Mouse (Mus musculus) liver, embryonic 12.5 days (tissue): ENCODE results near the gene Mrps36. TPM values are rescaled to one million over a fixed set of nuclear protein-coding genes. Genes with fewer than 3 reads are reported as not detected.
"Not testable (repeated sequence)": the region's sequence is repeated elsewhere in the genome, so short reads cannot be mapped to it uniquely, and the experiment has no call there.

Experiments used
- ATAC-seq: fragments of 200-750 bp; cut with Nextera tagmentation; 2 replicates; pipeline ENCODE4 v1.8.0; 2017; ENCODE audit warnings: moderate number of reproducible peaks, mild to moderate bottlenecking, moderate library complexity
- H3K27ac ChIP-seq: fragments of 300-500 bp; sonication (generic); 2 replicates; pipeline ENCODE4 v1.5.1; 2016; ENCODE audit warnings: mild to moderate bottlenecking
- H3K27me3 ChIP-seq: fragments of 300-500 bp; sonication (generic); replicated peaks from 2 replicates; pipeline ENCODE4 v1.6.1; 2016; ENCODE audit warnings: mild to moderate bottlenecking, moderate library complexity
- H3K36me3 ChIP-seq: fragments of 300-500 bp; sonication (generic); 2 replicates; pipeline ENCODE4 v1.6.1; 2016; ENCODE audit warnings: mild to moderate bottlenecking, moderate library complexity
- H3K4me1 ChIP-seq: fragments of 300-500 bp; sonication (generic); 2 replicates; pipeline ENCODE4 v1.6.1; 2016
- H3K4me2 ChIP-seq: fragments of 300-500 bp; sonication (generic); 2 replicates; pipeline ENCODE4 v1.6.1; 2016; ENCODE audit warnings: mild to moderate bottlenecking, moderate library complexity
- H3K4me3 ChIP-seq: fragments of 300-500 bp; sonication (generic); 2 replicates; pipeline ENCODE4 v1.5.1; 2016; ENCODE audit warnings: mild to moderate bottlenecking, moderate library complexity
- H3K9ac ChIP-seq: fragments of 300-500 bp; sonication (generic); 2 replicates; pipeline ENCODE4 v1.6.1; 2016; ENCODE audit warnings: mild to moderate bottlenecking, moderate library complexity
- H3K9me3 ChIP-seq: fragments of 300-500 bp; sonication (generic); replicated peaks from 2 replicates; pipeline ENCODE4 v1.6.1; 2016; ENCODE audit warnings: mild to moderate bottlenecking, moderate library complexity
- WGBS: fragments of 180-500 bp; shearing (Covaris S2); methylation state at CpG from one replicate; pipeline ENCODE4 v1.1.7; 2016; ENCODE audit not compliant: insufficient replicate concordance; 5-methylcytosine and 5-hydroxymethylcytosine counted together
- polyA plus RNA-seq: library from polyadenylated mRNA; unstranded; fragments of >200 nt; fragmentation: Nextera tagmentation; extraction: Ambion mirVana; gene quantifications from 2 replicates; pipeline ENCODE4 v1.2.1, GENCODE M21; 2016

Gene Mrps36
- polyA plus RNA-seq, 1 experiment from 2014 or later, result 179 TPM

DNA sequence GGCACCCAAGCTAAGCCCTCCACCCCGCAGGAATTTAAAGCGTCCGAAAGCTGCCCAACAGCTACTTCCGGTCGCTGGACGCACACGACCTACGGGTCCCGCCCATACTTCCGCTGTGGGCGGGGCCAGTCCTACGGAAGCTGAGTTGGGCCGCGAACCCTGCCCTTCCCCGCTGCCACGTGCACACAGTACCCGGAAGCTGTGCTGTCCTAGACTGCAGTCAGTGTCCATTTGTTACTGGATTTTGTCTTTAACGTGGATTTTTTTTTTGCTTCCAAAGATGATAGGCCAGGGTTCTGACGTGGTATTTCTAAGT, 13.6 kb downstream of the Mrps36 start, which contains the start of gene Cdk7:
Gene Cdk7 (minus strand): TSS at position 79 of the 316 bp plus-strand sequence.
- peaks cover 39% of the 10 kb centered on the region for H3K36me3 ChIP-seq
- peak; percentile 97 for ATAC-seq
- no peaks in the 10 kb centered on the region for H3K27me3 ChIP-seq
- H3K9ac ChIP-seq, result peak within 1 kb of the TSS; percentile 87
- H3K4me3 ChIP-seq, result peak within 1 kb of the TSS; percentile 85
- no peaks in the 10 kb centered on the region for H3K9me3 ChIP-seq
- WGBS, result 0% methylated on average over 19 of the region's 19 CpGs
- H3K27ac ChIP-seq, result peak within 1 kb of the TSS; percentile 82
- H3K4me1 ChIP-seq, result peaks cover 42% of the 10 kb centered on the region
- peak within 1 kb of the TSS; percentile 88 for H3K4me2 ChIP-seq

DNA sequence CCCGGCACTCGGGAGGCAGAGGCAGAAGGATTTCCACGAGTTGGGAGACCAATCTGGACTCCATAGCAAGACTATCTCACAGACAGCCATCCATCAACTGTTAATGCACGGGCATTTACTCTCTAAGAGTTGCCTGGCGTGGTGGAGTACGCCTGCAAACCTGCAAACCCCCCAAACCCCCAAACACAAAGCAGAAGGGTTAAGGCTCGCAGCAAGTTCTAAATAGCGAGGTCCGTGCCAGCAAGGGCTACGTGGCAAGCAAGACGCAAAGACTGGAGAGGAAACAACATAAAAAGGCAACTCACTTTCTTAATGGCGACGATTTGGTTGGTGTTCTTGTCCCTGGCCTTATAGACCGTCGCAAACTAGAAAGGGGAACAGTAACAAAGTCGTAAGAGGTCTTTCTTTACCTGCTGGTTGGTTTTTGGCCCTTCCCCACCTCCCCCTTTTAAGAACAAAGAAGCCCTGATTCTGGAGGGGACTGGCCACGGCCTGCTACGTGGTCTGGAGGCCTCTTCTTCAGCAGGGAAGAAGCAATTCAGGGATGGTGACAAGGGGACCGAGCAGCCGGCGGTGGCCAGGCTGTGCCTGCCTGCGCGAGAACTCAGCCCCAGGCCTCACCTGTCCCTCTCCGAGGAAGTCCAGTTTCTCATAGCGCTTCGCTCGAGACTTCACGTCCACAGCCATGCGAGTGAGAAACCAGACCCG, 14.2 kb downstream of the Mrps36 start:
- H3K27me3 ChIP-seq, result no peaks in the 10 kb centered on the region
- ATAC-seq, result peak; percentile 82
- peaks cover 36% of the 10 kb centered on the region for H3K36me3 ChIP-seq
- H3K4me1 ChIP-seq, result peaks cover 47% of the 10 kb centered on the region
- peak overlapping the region; percentile 82 for H3K27ac ChIP-seq
- peak overlapping the region; percentile 88 for H3K4me2 ChIP-seq
- peak overlapping the region; percentile 87 for H3K9ac ChIP-seq
- WGBS, result under 1% methylated on average over 30 of the region's 30 CpGs
- H3K4me3 ChIP-seq, result peak overlapping the region; percentile 85
- no peaks in the 10 kb centered on the region for H3K9me3 ChIP-seq

DNA sequence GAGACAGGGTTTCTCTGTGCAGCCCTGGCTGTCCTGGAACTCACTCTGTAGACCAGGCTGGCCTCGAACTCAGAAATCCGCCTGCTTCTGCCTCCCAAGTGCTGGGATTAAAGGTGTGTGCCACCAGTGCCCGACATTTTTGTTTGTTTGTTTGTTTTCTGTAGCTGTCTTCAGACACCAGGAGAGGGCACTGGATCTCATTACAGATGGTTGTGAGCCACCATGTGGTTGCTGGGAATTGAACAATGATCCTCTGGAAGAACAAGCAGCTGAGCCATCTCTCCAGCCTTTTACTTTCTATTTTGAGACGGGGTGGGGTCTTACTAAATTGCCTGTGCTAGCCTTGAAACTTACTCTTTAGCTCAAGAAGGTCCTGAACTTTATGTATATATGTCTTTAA, 15.9 kb downstream of the Mrps36 start:
- H3K4me3 ChIP-seq, ATAC-seq, H3K9ac ChIP-seq, H3K27me3 ChIP-seq, H3K9me3 ChIP-seq: not testable (repeated sequence)
- 0 out of 2 replicates have a peak overlapping the region, but pooled peaks have one; percentile 14 for H3K27ac ChIP-seq
- H3K4me2 ChIP-seq, result peak overlapping the region; percentile 88; the same call in 1 of the 2 replicates
- WGBS, result 89% methylated on average over 4 of the region's 4 CpGs
- H3K36me3 ChIP-seq, result peaks cover 41% of the 10 kb centered on the region
- H3K4me1 ChIP-seq, result peaks cover 64% of the 10 kb centered on the region

DNA sequence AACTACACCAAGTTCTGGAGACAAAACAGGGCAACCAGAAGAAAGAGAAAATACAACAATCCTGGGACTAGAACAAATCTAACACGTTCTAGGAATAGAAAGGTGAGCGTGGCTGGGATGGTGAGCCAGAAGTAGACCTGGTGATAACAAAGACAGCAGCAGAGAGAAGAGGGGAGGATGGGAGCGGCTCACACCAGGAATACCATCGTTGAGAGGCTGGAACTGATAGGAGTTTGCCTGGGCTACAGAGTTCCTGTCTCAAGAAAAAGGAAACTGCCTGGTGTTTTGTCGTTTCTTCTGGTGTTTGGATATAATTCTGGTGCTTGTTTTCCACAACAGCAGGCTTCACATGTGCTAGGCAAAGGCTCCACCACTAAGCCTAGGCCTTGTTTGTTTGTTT, 16.4 kb downstream of the Mrps36 start:
- no peak for ATAC-seq
- Histone ChIP-seq H3K9me3 (no peaks in the 10 kb centered on the region), H3K36me3 (peaks cover 42% of the 10 kb centered on the region), H3K4me1 (peaks cover 64% of the 10 kb centered on the region), H3K4me2 (no peak overlapping the region), H3K27me3 (no peaks in the 10 kb centered on the region), H3K9ac (no peak overlapping the region), H3K4me3 (no peak overlapping the region), H3K27ac (0 out of 2 replicates have a peak overlapping the region, but pooled peaks have one; percentile 14)
- 61% methylated on average over 5 of the region's 5 CpGs for WGBS

DNA sequence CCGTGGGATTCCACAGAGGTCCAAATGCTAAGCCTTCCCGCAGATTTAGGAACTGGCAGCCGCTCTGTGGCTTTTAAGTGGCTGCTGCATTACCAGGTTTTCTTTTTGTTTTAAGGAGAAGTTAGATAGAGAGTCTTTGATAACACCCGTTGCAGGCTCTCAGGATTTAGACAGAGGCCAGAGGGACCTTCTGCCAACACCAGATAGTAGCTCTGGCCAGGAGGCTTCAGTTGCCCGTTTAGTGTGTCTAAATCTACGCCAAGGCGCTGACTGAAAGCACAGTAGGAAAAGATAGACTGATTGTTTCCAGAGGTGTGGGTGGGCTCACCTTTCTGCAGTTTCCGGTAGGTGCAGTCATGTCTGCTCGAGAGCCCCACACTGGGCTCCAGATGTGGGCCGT, 19.3 kb downstream of the Mrps36 start:
- WGBS, result 30% methylated on average over 10 of the region's 10 CpGs
- peaks cover 59% of the 10 kb centered on the region for H3K4me1 ChIP-seq
- H3K4me2 ChIP-seq, result peak overlapping the region; percentile 44
- no peak overlapping the region for H3K4me3 ChIP-seq
- H3K9ac ChIP-seq, result peak overlapping the region; percentile 40; the same call in 1 of the 2 replicates
- no peaks in the 10 kb centered on the region for H3K27me3 ChIP-seq
- H3K27ac ChIP-seq, result peak overlapping the region; percentile 63; the same call in 1 of the 2 replicates
- ATAC-seq, result peak; percentile 74
- no peaks in the 10 kb centered on the region for H3K9me3 ChIP-seq
- peaks cover 67% of the 10 kb centered on the region for H3K36me3 ChIP-seq

DNA sequence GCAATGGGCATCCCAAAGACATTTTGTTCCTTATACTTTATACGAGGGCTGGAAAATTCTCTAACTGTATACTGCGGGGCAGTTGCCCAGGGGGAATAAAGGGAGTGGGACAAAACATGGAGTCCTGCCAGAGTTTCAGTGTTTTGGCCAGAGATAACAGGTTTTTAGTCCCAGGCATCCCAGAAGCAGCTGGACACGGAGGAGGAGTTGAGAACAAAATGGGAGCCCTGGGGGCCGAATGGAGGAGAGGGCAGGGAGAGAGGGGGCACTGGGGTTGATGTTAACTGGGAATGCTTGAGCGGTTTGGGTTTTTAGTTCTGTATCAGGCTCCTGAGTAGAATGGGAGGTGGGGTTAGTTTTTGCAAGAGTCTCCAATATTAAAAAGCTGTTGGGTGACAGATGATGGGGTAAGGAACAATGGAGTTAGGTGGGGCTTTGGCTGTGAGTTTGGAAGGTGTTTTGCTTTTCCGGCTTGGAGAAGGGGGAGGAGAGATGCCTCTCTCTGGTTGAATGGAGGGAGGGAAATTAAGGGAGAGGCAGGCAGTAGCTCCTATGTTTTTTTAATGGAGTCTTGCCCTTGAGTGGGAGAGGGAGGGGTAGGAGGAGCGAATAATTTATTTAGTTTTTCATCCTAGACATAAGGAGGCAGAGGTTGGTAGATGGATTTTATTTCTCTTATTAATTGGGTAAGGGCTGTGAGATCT, 20.3 kb downstream of the Mrps36 start:
- no peak overlapping the region for H3K27ac ChIP-seq
- no peak overlapping the region for H3K4me3 ChIP-seq
- H3K36me3 ChIP-seq, result peaks cover 75% of the 10 kb centered on the region
- H3K9ac ChIP-seq, result no peak overlapping the region
- H3K27me3 ChIP-seq, result no peaks in the 10 kb centered on the region
- no peak for ATAC-seq
- WGBS, result 84% methylated on average over 7 of the region's 7 CpGs
- no peak overlapping the region for H3K4me2 ChIP-seq
- H3K9me3 ChIP-seq, result no peaks in the 10 kb centered on the region
- peaks cover 49% of the 10 kb centered on the region for H3K4me1 ChIP-seq

DNA sequence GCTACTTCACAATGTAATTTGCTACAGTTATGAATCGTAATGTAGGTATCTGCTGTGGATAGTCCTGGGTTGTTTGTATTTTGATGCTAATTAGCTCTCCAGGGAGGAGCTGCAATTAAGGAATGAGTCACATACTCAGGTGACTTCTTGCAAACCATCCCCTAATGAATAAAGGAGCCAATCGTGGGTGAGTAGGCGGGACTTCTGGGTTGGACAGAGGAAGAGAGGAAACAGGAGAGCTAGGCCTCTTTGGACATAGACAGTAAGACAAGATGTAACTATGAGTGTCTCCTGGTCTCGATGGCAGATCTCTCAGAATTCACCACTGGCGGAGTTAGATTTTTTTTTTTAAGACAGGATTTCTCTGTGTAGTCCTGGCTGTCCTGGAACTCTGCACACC, 22.8 kb downstream of the Mrps36 start:
- Histone ChIP-seq H3K4me2 (no peak overlapping the region), H3K9me3 (no peaks in the 10 kb centered on the region), H3K27me3 (no peaks in the 10 kb centered on the region), H3K36me3 (peaks cover 73% of the 10 kb centered on the region), H3K27ac (no peak overlapping the region), H3K4me3 (no peak overlapping the region), H3K4me1 (peaks cover 27% of the 10 kb centered on the region), H3K9ac (no peak overlapping the region)
- no peak for ATAC-seq
- WGBS, result 76% methylated on average over 5 of the region's 5 CpGs

DNA sequence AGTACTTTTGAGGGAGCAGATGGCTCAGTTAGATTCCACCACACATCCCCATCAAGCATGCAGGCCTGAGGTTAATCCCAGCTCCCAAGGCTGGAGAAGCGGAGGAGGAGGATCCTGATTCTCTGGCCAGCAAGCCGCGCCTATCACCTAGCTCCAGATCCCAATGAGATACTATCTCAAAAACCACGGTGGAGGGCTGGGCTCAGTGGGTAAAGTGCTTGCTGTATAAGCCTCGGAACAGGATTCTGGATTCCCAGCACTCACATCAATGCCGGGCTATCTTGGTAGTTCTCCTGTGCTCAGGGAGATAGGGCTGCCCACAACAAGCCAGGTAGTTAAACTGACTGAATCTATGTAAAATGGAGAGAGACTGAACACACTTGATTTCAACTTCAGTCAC, 29.0 kb downstream of the Mrps36 start:
- H3K36me3 ChIP-seq, result peaks cover 90% of the 10 kb centered on the region
- ATAC-seq, result no peak
- WGBS, result 44% methylated on average over 6 of the region's 6 CpGs
- peaks cover 7% of the 10 kb centered on the region for H3K4me1 ChIP-seq
- no peak overlapping the region for H3K9ac ChIP-seq
- H3K4me3 ChIP-seq, result no peak overlapping the region
- H3K4me2 ChIP-seq, result no peak overlapping the region
- no peak overlapping the region for H3K27ac ChIP-seq
- no peaks in the 10 kb centered on the region for H3K27me3 ChIP-seq
- H3K9me3 ChIP-seq, result no peaks in the 10 kb centered on the region

DNA sequence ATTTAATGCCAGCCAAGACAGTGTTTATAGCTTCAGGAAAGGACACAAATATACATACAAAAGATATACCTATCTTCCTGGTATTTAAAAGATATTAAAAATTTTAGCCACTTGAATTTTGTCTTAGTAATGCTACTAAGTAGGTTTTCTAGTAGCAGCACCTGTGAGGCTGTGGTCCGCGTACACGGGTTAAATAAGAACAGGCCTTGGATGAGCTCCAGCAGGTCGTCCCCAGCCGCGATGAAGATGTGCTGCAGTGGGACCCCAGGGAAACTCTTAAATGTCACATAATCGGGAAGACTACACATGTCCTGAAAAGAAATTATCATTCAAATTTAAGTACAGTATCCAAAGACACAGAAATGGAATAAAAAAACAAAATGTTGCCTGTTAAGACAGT, 38.3 kb downstream of the Mrps36 start:
- Histone ChIP-seq H3K9ac (no peak overlapping the region), H3K27ac (no peak overlapping the region), H3K9me3 (no peaks in the 10 kb centered on the region), H3K27me3 (no peaks in the 10 kb centered on the region), H3K4me1 (no peaks in the 10 kb centered on the region), H3K36me3 (peaks cover 96% of the 10 kb centered on the region), H3K4me3 (no peak overlapping the region), H3K4me2 (no peak overlapping the region)
- WGBS, result 93% methylated on average over 7 of the region's 7 CpGs
- ATAC-seq, result no peak

DNA sequence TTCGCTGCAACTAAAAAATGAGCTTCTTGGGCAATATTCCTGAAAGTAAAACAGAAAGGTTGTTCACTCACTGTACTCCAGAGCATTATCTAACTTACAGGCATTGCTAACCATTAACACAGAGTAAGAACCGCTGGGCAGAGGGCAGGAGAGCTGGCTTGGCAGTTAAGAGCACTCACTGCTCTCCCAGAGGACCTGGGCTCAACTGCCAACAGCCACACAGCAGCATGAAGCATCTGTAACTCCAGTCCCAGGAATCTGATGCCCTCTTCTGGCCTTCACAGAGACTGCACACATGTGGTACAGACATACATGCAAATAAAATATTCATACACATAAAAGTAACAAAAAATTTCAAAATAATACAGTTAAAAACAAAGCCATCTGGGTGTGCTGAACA, 41.0 kb downstream of the Mrps36 start:
- Histone ChIP-seq H3K4me3 (no peak overlapping the region), H3K36me3 (peaks cover 95% of the 10 kb centered on the region)

DNA sequence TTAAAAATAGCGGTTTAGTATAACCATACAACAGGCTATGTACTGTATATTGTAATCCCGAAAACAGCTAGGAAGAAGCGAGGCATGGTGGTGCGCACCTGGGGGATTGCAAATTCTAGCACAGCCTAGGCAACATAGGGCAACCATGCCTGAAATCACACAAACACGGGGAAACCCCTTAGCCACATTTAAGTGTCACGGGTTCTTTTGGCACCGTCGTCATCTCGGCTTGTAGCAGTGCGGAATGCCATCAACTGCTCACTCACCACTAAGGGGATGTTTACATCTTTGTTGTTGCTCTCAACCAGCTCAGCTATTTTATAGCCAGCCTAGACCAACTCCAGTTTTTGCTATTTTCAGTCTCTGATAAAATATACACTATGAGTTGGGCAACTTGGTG, 45.6 kb downstream of the Mrps36 start:
- ATAC-seq, result no peak
- Histone ChIP-seq H3K27me3 (no peaks in the 10 kb centered on the region), H3K9me3 (no peaks in the 10 kb centered on the region), H3K36me3 (peaks cover 80% of the 10 kb centered on the region), H3K4me3 (no peak overlapping the region), H3K4me2 (no peak overlapping the region), H3K4me1 (no peaks in the 10 kb centered on the region), H3K27ac (no peak overlapping the region), H3K9ac (no peak overlapping the region)
- WGBS, result 90% methylated on average over 10 of the region's 10 CpGs

More for the DNA sequence above, 41.0 kb downstream of the Mrps36 start:
- H3K9me3 ChIP-seq, result no peaks in the 10 kb centered on the region
- 88% methylated on average over 2 of the region's 2 CpGs for WGBS
- H3K4me2 ChIP-seq, result no peak overlapping the region
- no peaks in the 10 kb centered on the region for H3K4me1 ChIP-seq
- ATAC-seq, result no peak
- no peaks in the 10 kb centered on the region for H3K27me3 ChIP-seq
- no peak overlapping the region for H3K27ac ChIP-seq
- H3K9ac ChIP-seq, result no peak overlapping the region

DNA sequence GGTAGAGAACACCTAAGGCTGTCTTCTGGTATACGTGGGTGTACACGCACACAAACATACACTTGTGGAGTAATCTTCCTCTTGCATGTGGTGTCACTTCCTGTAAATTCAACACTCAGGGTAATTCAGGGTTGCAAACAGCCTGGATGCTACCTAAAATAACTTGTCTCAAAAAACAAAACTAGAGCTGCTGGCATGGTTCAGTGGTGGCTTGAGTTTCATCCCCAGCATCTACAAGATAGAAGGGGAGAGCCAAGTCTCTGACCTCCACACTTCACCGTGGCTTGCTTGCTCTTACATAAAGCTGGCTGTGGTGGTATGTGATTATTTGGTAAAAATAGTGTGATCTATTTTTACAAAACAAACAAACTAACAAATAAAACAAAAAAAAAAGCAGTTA, 46.9 kb downstream of the Mrps36 start:
- ATAC-seq, result no peak
- Histone ChIP-seq H3K4me1 (no peaks in the 10 kb centered on the region), H3K9ac (no peak overlapping the region), H3K36me3 (peaks cover 67% of the 10 kb centered on the region), H3K4me2 (no peak overlapping the region), H3K4me3 (no peak overlapping the region), H3K9me3 (no peaks in the 10 kb centered on the region), H3K27ac (no peak overlapping the region), H3K27me3 (no peaks in the 10 kb centered on the region)
- WGBS, result 75% methylated on average over 3 of the region's 3 CpGs
